Comparison of ENCODE assay signal across 9 mouse cellular contexts in the genomic region with DNA sequence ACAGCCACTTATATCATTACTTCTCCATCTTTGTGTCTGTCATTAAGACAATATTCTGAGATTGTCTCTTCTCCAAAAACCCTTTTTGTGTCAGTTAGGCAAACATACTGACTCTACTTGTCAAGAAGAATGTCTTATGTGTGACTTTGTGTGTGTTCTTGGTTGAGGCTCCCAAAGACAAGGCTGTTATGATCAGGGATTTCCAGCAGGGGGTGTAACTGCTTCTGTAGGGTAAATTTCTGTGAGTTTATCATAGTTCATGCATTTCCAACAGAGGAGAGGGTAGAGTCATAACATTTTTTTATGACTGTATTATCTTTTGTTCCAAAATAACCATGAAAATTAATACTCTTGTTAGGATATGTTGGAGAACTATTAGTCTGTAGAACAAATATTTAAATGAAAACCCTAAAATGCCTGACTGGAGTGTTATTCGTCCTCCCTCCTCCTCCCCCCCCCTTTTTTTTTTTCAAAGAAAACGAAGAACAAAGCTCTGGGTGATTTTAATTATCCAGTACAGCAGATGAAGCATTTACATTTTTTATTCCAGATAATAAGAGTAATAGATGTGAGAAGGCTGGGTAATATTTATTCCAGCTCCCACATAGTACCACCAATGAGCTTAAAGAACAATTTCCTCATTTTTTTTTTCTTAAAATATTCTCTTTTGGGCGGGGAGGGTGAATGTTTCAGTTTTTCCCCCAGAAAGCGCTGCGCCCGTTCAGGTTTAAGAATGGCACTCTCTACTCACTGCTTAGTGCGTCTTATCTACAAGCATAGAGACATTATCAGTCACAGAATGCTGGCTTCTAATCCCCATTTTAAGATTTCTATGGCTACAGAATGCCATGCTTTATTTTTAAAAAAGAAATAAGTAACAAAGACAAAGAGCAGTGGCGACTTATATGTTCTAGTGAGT. TPM values are rescaled to one million over a fixed set of nuclear protein-coding genes. Genes with fewer than 3 reads are reported as not detected.
A peak's percentile ranks its signal among the peaks of the same experiment; 100 is the strongest.
DNase-seq lines count a peak whose midpoint lies in the region; ATAC-seq and TF ChIP-seq lines count a peak whose summit lies in the region.
"Had no signal": no experiment of that assay in that cellular context is flagged by ENCODE, and none has a peak within 500 bp of the region (broad histone marks: within the 10 kb centered on the region; RNA-seq: fewer than 3 reads in every experiment).

No protein-coding gene starts in this region.

- no peaks in the 10 kb centered on the region for H3K36me3 ChIP-seq in liver, embryonic 13.5 days
- H3K36me3 ChIP-seq in liver, embryonic 12.5 days: no peaks in the 10 kb centered on the region
- H3K36me3 ChIP-seq in heart, postnatal 0 days (replicated peaks; ENCODE audit: control insufficient read depth, insufficient read depth, low read length): no peaks in the 10 kb centered on the region
- H3K36me3 ChIP-seq in forebrain, embryonic 16.5 days (ENCODE audit: control insufficient read depth, insufficient read depth): no peaks in the 10 kb centered on the region
- H3K36me3 ChIP-seq: stomach, embryonic 15.5 days had no signal

- no peak for ATAC-seq in liver, embryonic 13.5 days (ENCODE audit: low read depth)
- no peak for ATAC-seq in liver, embryonic 12.5 days
- ATAC-seq in heart, postnatal 0 days (ENCODE audit: insufficient read depth, low read depth): no peak
- ATAC-seq in forebrain, embryonic 16.5 days: no peak

- DNase-seq in adrenal gland, adult 2 months: peak; percentile 40
- no peak for DNase-seq in adrenal gland, postnatal 4 days (ENCODE audit: low spot score in 2 of 2)
- peak; percentile 16 for DNase-seq in liver, embryonic 13.5 days
- DNase-seq in heart, postnatal 0 days (ENCODE audit: low spot score): peak; percentile 22
- peak; percentile 18 for DNase-seq in skeletal muscle tissue, adult 2 months (ENCODE audit: low read depth, low spot score)
- no peak for DNase-seq in urinary bladder, adult 2 months (ENCODE audit: low spot score)

- TF ChIP-seq EP300 in heart, postnatal 0 days (IDR thresholded peaks at IDR 0.05; ENCODE audit: low read depth): no peak

- H3K4me2 ChIP-seq in liver, embryonic 13.5 days: no peak overlapping the region
- H3K4me2 ChIP-seq in liver, embryonic 12.5 days: no peak overlapping the region
- peak overlapping the region; percentile 13; the same call in 1 of the 2 replicates for H3K4me2 ChIP-seq in heart, postnatal 0 days (ENCODE audit: low read depth, low read length)
- no peak overlapping the region for H3K4me2 ChIP-seq in forebrain, embryonic 16.5 days (ENCODE audit: low read length)
- H3K4me2 ChIP-seq: stomach, embryonic 15.5 days had no signal

- no peaks in the 10 kb centered on the region for H3K9me3 ChIP-seq in liver, embryonic 13.5 days (replicated peaks)
- H3K9me3 ChIP-seq in liver, embryonic 12.5 days (replicated peaks): no peaks in the 10 kb centered on the region
- no peaks in the 10 kb centered on the region for H3K9me3 ChIP-seq in heart, postnatal 0 days (replicated peaks; ENCODE audit: control insufficient read depth, low read length)
- H3K9me3 ChIP-seq in forebrain, embryonic 16.5 days (ENCODE audit: control insufficient read depth, low read length): no peaks in the 10 kb centered on the region
- H3K9me3 ChIP-seq: stomach, embryonic 15.5 days had no signal

- peaks cover 6% of the 10 kb centered on the region for H3K27me3 ChIP-seq in liver, embryonic 13.5 days
- H3K27me3 ChIP-seq in liver, embryonic 12.5 days (replicated peaks): peaks cover 9% of the 10 kb centered on the region
- H3K27me3 ChIP-seq in heart, postnatal 0 days (ENCODE audit: control insufficient read depth, insufficient read depth, low read length): no peaks in the 10 kb centered on the region
- no peaks in the 10 kb centered on the region for H3K27me3 ChIP-seq in forebrain, embryonic 16.5 days (replicated peaks; ENCODE audit: control insufficient read depth, insufficient read depth, low read length)
- H3K27me3 ChIP-seq: stomach, embryonic 15.5 days had no signal

- peaks cover 8% of the 10 kb centered on the region for H3K4me1 ChIP-seq in liver, embryonic 13.5 days (replicated peaks)
- peaks cover 13% of the 10 kb centered on the region for H3K4me1 ChIP-seq in liver, embryonic 12.5 days
- H3K4me1 ChIP-seq in heart, postnatal 0 days (ENCODE audit: control insufficient read depth, insufficient read depth): peaks cover 6% of the 10 kb centered on the region; the same call in 1 of the 2 replicates
- H3K4me1 ChIP-seq in forebrain, embryonic 16.5 days (replicated peaks; ENCODE audit: control insufficient read depth, insufficient read depth, low read length): peaks cover 6% of the 10 kb centered on the region; the same call in 1 of the 2 replicates
- H3K4me1 ChIP-seq: stomach, embryonic 15.5 days had no signal

- TF ChIP-seq CTCF in heart, postnatal 0 days (IDR thresholded peaks at IDR 0.05; ENCODE audit: low read depth): peak; percentile 53

- no peak overlapping the region for H3K9ac ChIP-seq in liver, embryonic 13.5 days
- no peak overlapping the region for H3K9ac ChIP-seq in liver, embryonic 12.5 days
- no peak overlapping the region for H3K9ac ChIP-seq in heart, postnatal 0 days (replicated peaks; ENCODE audit: low read depth, low read length)
- H3K9ac ChIP-seq in forebrain, embryonic 16.5 days (replicated peaks; ENCODE audit: low read depth, low read length): no peak overlapping the region
- H3K9ac ChIP-seq: stomach, embryonic 15.5 days had no signal

- no peak overlapping the region for H3K4me3 ChIP-seq in liver, embryonic 13.5 days (replicated peaks)
- H3K4me3 ChIP-seq in liver, embryonic 12.5 days: no peak overlapping the region
- H3K4me3 ChIP-seq in heart, postnatal 0 days (ENCODE audit: low read depth, low read length): no peak overlapping the region
- H3K4me3 ChIP-seq in forebrain, embryonic 16.5 days (replicated peaks; ENCODE audit: low read length): no peak overlapping the region
- H3K4me3 ChIP-seq: stomach, embryonic 15.5 days had no signal

- H3K27ac ChIP-seq in liver, embryonic 13.5 days: no peak overlapping the region
- no peak overlapping the region for H3K27ac ChIP-seq in liver, embryonic 12.5 days
- no peak overlapping the region for H3K27ac ChIP-seq in heart, postnatal 0 days (ENCODE audit: low read depth)
- no peak overlapping the region for H3K27ac ChIP-seq in forebrain, embryonic 16.5 days (ENCODE audit: low read length)
- H3K27ac ChIP-seq: stomach, embryonic 15.5 days had no signal

- 49% methylated on average over 8 of the region's 8 CpGs for WGBS in liver, embryonic 13.5 days (ENCODE audit: insufficient replicate concordance)
- WGBS in liver, embryonic 12.5 days (ENCODE audit: insufficient replicate concordance): 55% methylated on average over 8 of the region's 8 CpGs
- WGBS in heart, postnatal 0 days: 50% methylated on average over 8 of the region's 8 CpGs
- WGBS in forebrain, embryonic 16.5 days: 69% methylated on average over 8 of the region's 8 CpGs

RNA-seq across cellular contexts. Expression of gene Arhgap5, which starts 2.6 kb away (rescaled TPM):
- 10 to 100 TPM; 74.5 to 87.3 TPM for total RNA-seq in adrenal gland, adult 2 months (2021)
- polyA plus RNA-seq in adrenal gland, adult 2 months (2012; rRNA removed): 0.40 and 0.53 TPM in 2 replicates
- 10 to 100 TPM; 93.3 to 97.1 TPM for total RNA-seq in adrenal gland, postnatal 4 days (2021)
- polyA plus RNA-seq in liver, embryonic 13.5 days (2015; fragmentation: Nextera tagmentation; extraction: Ambion mirVana): 7.5 and 10.1 TPM in 2 replicates
- polyA plus RNA-seq in liver, embryonic 12.5 days (2016; fragmentation: Nextera tagmentation; extraction: Ambion mirVana): 13.7 and 14.4 TPM in 2 replicates
- 54.8 and 63.2 TPM in 2 replicates for total RNA-seq in heart, postnatal 0 days (2014; rRNA removed; ENCODE audit: low replicate concordance)
- polyA plus RNA-seq in heart, postnatal 0 days (2015; fragmentation: Nextera tagmentation; extraction: Ambion mirVana): 23.9 and 25.0 TPM in 2 replicates
- polyA plus RNA-seq in urinary bladder, adult 2 months (2012; rRNA removed): 26.6 and 29.3 TPM in 2 replicates
- 36.7 and 41.3 TPM in 2 replicates for polyA plus RNA-seq in forebrain, embryonic 16.5 days (2015; fragmentation: Nextera tagmentation; extraction: Ambion mirVana)

Comparison
In these comparisons a context has a peak if more than half of its experiments do, and no peak if none do; other contexts are left out.
1. DNase-seq: peak in adrenal gland, adult 2 months (single experiment), liver, embryonic 13.5 days (single experiment), heart, postnatal 0 days (single experiment) and skeletal muscle tissue, adult 2 months (single experiment); none in adrenal gland, postnatal 4 days (0 of 2) and urinary bladder, adult 2 months (single experiment).